Mouse (Mus musculus) cerebellum, adult 11 months (tissue): Measurements from ENCODE around the gene Hexim1.

Experiments used
- DNase-seq: peaks from one replicate; pipeline ENCODE4 v3.0.0; 2022

The Hexim1 gene

DNA sequence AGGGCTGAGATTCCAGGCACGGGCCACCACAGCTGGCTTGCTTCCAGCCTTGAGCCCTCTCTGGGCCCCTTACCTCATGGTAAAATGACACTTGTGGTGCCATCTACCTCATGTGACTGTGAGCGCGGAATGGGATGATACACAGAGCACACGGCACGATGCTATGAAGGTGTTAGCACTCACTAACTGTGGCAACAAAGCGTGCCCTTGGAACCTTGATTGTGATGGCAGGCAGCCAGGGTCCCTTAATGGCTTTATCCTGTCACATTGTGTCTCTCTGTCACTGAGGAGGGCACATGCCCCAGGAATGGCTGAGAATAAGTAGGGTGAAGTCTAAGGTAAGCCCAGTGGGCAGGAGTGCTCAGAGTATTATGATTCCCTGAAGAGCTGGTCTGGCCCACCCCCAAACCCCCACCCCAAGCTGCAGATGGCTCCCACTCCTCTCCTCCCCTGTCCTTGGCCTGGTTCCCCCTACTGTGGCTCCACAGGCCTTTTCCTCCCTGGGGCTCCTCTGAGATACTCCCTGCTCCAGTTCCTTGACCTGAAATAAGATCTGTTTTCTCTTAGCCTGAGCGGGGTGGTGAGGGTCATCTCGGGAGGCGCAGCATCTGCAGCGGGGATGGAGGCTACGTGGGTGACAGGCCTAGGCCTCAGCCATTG, 17.4 kb upstream of the Hexim1 start:
- DNase-seq = no peak

DNA sequence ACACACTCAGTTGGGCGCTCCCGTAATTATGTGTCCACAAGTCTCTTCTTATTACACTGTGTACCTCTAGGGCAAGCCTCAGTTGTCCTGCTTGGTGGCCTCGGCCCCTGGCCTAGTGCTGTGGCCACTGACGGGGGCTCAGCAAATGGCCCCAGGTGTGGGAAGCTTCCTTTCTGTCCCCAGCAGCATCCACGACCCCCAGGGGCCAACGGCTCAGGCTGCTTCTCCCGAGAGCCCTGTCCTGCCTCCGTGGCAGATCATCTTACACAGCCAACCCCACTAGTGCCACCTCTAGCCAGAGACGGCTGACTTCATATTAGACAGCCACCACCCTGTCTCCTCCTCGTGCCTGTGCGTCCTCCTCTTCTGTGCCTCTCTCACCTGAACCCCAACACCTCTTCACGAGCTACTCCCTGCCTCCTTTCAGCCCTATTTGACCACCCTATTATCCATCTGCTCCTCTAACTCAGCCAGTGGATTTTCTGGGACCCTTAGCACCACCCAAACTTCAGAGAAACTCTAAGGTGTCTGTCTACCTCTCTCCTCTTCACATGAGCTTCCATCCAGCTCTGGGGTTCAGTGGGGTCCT, 16.6 kb upstream of the Hexim1 start:
- DNase-seq = no peak

DNA sequence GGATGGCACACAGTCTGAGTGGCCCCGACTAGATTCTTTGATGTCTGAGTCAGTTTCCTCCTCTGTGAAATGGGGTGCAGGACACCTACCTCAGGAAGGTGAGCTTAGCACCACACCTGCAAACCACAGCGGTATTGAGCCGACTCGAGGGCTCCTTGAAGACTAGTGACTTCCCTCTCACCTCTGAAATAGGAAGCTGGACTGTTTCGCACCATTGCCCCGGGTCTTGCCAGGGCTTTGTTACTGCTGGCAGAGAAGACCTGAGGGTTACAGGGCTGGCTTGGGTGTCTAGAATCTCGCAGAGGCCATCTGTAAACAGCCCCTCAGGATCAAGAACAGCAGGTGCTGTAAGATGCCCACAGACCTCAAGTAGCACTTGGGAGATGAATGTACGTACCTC, 15.7 kb upstream of the Hexim1 start:
- DNase-seq = no peak

DNA sequence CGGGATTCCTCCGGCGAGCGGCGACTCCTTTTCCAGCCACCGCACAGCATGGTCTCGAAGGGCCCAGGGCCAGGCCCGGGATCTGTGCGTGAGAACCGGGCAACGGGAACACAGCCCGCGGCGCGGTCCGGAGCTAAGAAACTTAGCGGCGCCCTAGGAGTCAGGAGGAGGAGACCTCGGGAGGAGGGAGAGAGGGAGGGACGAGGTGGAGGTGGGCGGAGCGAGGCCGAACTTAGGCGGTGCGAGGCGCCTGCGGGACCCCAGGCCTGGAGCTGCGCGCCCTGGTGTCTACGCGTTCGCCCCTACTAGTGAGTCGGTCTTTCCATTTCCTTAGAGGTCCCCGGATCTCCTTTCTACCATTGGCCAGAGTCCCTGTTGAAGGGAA, 14.6 kb upstream of the Hexim1 start, which contains the start of the genes Plcd3 and Acbd4:
TSS of gene Plcd3 (minus strand) at position 178 of the 385 bp plus-strand sequence.
TSS of gene Acbd4 (plus strand) at position 202 of the 385 bp plus-strand sequence.
- peak; percentile 80 for DNase-seq

DNA sequence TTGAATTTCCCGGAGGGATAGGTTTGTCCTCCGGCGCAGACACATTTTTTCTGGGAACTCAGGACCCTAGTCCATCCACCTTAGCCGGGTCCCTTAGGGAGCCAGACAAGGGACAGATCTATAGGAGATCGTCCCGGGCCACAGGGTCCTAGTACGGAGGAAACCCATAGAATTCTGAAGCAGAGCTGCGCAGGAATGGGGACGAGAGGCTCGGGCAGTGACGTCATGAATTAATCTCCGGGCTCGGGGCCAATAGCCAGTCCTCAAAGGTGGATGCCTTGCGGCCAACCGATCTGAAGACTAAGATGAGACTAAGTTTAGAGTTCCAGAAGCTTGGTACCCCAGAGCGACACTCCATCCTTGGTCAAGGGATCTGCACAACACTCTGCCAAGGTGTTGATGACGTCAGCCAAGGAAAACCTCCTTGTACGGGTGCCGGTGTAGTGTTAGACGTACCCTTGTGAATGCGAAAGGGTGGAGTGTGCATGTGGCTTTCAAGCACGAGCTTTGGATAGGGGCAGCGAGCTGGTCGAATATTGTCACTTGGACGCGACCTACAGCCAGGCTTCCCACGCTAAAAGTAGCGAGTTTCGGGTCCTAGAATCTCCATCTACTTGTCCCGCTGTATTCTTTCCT, 14.0 kb upstream of the Hexim1 start:
- DNase-seq = peak; percentile 77

DNA sequence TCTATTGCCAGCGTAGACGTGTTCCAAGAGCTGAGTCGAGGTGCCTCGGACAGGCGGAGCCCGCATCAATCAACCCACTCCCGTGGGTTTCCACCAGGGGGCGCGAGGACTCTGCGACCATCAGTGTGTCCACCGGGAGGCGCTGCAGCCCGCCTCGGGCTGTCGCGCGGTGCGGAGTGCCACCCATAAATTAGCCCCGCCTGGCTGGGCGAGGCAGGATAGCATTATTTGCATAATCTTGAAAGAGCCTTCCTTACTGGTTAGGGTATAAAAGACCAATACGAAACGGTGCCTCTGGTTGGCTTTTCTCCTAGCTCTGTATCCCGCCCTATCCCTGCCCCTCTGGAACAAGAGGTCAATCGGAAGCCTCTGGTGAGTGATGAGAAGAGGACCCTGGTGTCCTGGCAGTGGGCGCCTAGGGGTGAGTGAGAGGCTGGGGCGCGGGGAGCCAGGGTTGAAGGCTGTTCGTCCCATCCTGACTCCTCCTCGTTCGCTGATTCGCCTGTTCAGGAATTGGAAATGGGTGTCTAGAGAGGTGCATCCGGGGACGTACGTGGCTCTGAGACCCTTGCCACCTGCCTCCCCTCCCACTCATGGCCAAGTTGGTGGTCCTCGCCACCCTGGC, 13.2 kb upstream of the Hexim1 start:
- peak; percentile 98 for DNase-seq

DNA sequence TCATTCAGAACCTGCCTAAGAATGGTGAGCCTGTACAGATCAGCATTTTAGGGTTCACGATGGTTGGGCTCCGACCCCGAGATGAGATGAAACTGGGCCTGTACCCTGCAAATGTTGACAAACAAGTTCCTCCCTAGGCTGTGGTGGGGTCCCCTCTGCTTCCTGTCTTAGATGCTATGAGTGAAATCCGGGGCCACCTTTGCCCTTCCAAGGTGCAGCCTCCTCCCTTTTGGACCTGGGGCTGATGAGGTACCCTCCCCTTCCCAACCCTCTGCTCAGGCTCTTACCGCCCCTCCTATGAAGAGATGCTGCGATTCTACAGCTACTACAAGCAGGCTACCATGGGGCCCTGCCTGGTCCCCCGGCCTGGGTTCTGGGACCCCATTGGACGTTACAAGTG, 12.4 kb upstream of the Hexim1 start:
- no peak for DNase-seq

DNA sequence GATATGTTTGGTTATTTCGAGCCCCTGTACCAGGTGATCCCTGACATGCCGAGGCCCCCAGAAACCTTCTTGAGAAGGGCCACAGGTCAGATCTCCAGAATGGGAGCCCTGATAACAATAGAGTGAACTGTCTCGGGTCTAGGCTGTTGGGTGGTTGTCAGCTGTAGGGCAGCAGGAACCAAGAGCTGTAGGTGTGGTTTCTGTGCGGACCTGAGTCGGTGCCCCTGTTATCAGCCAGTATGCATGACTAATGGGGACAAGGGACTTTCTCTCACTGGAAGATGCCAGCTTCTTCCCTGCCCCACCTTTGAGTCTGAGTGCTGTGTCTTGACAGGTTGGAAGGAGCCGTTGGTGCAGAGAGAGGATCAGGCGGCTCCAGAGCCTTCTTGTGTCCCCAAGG, 11.6 kb upstream of the Hexim1 start:
- DNase-seq = no peak

DNA sequence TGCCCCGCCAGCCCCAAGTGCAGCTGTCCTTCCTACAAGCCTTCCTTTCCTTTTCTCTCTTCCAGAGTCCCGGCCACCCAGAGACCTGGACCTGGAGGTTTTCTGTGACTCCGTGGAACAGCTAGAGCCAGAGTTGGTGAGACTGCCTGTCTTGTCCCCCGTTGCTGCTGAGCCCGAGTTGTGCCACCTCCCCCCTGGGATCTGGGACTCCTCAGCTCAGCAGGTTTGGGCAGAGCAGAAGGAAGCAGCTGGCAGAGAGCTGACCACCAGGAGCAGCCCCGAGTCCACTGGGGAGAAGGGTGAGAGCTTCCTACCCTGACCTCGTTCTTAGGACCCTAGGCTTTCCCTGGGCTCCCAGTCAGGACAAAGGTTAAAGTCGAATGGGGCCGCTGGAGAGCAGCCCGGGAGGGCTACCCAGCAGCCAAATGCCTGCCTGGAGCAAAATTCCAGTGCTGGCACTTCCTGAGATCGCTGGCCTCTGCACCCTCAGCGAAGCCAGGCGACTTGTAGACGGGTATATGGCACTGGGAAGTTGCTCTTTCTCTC, 10.8 kb upstream of the Hexim1 start:
- DNase-seq = peak; percentile 24

DNA sequence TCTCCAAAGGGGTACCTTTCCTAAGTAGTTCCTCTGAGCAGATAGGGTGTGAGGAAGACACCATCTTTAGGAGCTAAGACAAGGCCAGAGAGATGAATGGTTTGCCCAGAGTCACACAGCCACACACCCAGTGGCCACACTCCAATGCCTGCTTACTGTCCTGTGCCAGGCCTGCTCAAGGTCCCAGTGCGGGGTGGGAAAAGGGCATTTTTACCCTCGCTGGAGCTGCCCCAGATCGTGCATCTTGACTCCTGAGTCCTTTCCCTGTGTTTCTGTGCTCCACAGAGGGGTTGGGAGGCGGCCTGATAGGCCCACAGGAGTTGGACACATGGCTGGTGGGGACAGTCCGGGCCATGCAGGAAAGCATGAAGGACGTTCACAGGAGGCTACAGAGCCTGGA, 10.2 kb upstream of the Hexim1 start:
- no peak for DNase-seq

DNA sequence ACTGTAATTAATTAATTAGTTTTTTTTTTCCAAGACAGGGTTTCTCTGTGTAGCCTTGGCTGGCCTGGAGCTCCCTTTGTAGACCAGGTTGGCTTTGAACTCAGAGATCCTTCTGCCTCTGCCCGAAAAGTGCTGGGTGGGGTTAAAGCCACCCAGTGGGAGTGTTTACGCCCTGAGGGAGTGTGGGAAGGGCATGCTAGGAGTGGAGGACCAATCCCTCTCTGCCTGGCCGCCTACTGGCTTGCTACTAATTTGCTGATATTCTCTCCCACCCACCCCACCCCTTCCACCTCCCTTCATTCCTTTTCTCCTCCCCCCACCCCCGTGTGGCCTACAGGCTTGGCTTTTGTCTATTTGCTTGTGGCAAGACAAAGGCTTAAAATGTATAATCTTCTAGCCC, 9.6 kb upstream of the Hexim1 start:
- peak; percentile 11 for DNase-seq

DNA sequence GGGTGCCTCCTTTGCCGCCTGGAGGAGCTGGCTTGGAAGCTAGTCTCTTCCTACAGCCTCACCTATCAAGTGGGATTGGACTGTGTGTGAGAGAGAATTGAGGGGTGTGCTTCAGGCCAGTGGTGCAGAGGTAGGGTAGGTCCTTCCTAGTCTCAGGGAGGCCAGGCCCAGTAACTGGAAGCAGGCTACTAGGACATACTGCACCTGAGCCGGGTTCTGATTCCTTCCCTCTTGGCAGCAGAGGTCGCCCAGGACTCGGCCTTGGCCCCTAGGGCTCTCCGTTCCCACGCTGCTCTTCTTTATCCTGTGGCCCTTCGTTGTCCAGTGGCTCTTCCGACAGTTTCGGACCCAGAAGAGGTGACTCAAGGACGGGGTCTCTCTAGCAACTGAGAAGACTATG, 4.7 kb upstream of the Hexim1 start:
- no peak for DNase-seq

DNA sequence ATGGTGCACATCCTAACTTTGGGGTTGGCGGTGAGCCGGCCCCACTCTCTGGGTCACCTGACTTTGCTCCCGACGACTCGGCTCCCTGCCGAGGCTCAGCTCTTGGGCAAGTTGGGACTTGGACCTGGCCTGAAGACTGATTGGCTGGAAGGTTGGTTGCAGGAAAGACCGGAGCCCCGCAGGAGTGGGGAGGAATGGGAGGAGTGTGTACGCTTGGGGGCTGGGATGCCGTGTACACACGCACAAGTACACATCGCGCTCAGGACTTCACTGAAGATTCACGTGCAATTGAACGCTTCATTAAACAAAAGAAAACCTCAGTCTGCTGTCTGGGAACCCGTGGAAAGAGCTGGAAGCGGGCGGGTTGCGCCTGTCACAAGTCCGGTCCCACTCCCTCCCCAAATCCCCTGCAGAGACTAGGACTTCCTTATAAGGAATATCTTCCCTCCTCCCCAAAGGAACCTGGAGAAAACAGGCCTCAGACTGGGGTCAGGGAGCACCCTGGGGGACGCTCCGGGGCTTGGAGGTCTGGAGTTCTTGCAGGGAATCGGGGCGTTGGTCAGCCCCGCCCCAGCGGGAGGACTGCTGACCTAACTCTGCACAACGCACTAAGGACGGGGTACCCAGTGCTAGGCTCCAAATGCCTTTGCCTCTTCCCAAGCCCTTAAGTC, 4.0 kb upstream of the Hexim1 start:
- DNase-seq = no peak

DNA sequence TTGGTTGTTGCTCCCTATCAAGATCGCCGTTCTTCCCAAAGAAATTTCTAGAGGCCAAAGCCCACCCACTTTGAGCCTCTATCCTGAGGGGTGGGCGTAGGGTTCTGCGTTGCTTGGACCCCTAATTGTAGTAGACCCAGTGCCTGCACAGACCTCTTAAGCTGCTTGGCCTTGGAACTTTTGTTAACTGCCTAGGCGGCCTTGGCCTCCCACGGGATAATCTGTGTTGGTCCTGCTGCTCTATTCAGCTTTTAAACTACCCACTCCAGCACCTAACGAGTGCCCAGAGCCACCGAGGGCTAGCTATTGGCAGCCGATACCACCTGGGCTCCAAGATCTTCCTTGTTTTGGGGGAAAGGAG, 3.5 kb upstream of the Hexim1 start:
- DNase-seq = no peak

DNA sequence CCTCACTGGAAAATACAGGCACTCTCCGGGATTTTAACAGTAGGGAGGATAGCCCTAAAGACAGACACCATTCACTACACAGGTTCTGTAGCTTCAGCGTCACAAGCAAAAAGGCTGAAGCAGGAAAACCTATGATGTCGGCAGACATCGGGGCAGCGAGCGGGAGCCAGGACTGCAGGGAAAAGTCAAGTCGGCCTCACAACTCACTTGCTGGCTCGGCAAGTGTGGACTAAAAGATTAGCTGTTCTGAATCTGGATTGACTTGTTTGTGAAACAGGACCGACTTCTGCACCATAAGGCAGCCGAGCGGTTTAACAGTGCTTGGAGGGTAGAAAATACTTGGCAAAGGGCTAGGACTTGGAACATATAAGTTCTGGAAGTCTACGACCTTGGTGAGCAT, 3.0 kb upstream of the Hexim1 start:
- DNase-seq = no peak

DNA sequence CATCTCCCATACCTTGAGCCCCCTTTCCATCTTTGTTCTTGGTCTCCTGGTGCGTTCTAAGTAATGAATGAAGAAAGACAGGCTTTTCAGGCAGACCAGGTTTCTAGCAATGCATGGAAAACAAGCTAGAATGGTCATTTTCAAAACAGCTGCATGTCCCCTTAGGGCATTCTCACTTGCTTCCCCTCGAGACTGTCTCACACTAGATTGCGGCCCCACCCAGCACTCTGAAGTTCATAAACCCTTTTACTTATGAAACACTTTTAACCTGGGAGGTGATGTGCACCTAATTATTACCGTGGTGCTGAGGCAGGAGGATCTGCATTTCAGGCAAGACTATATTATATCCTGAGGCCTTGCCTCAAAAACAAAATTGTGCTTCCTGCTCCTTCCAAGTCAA, 2.3 kb upstream of the Hexim1 start:
- no peak for DNase-seq

DNA sequence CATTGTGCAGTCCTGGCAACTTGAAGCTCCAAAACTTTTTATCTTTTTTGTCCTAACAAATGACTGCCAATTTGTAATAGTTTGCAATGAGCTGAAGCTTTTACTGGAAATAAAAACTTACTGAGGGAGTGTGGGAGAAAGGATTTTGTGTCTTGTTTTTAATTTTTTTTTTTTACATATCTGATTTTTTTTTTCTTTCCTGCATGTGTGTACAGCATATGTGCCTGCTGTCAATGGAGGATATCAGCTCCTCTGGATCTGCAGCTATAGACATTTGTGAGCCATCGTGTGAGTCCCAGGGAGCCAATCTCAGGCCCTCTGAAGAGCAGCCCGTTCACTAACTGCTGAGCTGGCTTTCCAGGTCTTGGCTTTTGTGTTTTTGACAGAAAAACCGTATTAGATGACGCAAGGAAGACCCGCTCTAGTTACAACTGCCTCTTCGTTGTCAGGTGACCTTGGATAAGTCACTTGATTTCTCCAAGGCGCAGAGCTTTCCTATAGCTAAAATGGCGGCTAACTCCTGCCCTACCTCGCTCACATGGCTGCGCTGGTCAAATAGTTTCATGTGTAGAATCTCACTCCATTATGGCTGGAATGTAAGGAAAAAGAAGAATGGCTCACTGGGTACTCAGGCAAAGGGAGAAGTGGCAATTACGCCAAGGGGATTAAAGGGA, 1.6 kb upstream of the Hexim1 start:
- DNase-seq = no peak

DNA sequence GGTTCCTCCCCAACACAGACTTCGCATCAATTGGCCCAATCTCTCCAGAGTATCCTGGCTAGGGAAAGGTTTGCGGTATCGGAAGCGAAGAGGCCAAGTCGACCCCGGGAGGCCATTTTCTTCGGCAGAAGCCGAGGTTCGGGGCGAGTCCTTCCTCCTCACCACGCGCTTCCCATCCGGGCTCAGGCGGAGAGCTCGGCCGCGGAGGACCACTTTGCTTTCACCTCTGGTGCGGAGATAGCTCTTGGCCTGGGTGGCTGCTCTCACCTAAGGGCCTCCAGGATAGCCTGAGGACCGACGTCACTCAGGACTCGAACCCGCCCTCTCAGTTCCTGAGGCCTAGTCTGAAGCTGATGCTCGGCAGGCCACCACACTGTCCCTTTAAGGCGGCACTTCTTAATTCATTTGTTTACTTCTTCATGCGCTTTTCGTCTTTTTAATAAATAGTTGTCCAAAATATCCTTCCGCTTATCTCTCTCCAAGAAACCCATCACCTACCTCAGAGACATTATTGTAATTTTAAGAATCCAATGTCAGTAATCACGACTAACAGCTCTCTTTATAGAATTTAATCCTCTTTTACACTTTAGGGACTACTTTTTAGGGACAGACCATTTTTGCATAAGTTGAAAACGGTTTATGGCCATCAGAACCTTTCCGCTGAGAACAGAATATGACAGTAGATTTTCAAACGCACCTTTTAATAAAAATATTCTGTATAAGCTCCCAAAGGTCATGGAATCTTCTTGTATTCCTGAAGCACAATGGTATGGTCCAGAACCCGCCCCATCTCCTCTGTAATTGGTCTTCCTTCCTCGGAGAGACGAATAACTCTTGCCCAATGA, 646 bp upstream of the Hexim1 start:
- DNase-seq = peak; percentile 85

DNA sequence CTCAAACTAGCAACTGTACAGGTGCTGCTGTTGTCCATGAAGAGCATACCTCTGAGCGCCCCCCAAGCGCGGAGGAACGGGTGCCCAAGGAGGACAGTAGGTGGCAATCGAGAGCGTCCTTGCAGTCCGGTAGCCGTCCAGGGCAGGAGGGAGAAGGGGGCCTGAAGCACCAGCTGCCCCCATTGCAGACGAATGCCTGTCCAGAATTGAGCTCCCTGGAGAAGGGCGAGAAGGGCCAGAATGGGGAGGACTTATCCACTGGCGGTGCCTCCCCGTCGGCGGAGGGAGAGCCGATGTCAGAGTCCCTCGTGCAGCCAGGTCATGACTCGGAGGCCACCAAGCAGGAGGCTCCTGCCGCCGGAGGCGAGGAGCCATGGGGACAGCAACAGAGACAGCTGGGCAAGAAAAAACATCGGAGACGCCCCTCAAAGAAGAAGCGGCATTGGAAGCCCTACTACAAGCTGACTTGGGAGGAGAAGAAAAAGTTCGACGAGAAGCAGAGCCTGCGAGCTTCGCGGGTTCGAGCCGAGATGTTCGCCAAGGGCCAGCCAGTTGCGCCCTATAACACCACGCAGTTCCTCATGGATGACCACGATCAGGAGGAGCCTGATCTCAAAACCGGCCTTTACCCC, 1.0 kb downstream of the Hexim1 start:
- DNase-seq = peak; percentile 79

DNA sequence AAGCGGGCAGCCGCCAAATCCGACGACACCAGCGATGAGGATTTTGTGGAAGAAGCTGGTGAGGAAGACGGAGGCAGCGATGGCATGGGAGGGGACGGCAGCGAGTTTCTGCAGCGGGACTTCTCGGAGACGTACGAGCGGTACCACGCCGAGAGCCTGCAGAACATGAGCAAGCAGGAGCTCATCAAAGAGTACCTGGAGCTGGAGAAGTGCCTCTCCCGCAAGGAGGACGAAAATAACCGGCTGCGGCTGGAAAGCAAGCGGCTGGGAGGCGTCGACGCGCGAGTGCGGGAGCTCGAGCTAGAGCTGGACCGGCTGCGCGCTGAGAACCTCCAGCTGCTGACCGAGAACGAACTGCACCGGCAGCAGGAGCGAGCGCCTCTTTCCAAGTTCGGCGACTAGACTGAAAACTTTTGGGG, 1.6 kb downstream of the Hexim1 start:
- no peak for DNase-seq

DNA sequence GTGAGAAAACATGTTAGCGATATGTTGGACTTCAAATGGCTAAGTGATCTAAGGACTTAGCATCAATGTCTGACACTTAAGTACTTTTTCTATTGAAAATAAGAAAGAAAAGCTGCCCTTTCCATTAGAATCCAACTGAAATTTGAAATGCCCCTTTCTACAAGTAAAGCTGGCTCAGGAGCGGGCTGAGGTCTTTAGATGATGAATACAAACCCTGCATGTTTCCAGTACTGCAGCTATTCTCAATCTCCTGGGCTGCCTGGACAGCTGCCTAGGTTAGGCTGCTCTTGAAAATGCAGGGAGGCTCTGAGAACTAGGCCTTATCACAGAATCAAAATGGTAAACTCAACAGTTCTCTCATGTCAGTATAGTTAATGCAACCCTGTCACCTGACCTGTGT, 2.8 kb downstream of the Hexim1 start:
- DNase-seq = no peak
